Mouse (Mus musculus): ENCODE measurements around the gene Ccdc146. TPM values are rescaled to one million over a fixed set of nuclear protein-coding genes. Genes with fewer than 3 reads are reported as not detected.

Ccdc146 gene
- total RNA-seq, 2 experiments from 2014 or later: not detected

GRCm38 (mm10) chr5:21391616-21392384, 32.7 kb downstream of the Ccdc146 start:
- no peak for ATAC-seq (replicated peaks; ENCODE audit: low FRiP score, poor library complexity, severe bottlenecking)

GRCm38 (mm10) chr5:21388855-21389254, 35.6 kb downstream of the Ccdc146 start:
- ATAC-seq (replicated peaks; ENCODE audit: low FRiP score, poor library complexity, severe bottlenecking): no peak

GRCm38 (mm10) chr5:21387340-21387739, 37.1 kb downstream of the Ccdc146 start:
- ATAC-seq (replicated peaks; ENCODE audit: low FRiP score, poor library complexity, severe bottlenecking): no peak

GRCm38 (mm10) chr5:21386432-21386831, 38.0 kb downstream of the Ccdc146 start:
- ATAC-seq (replicated peaks; ENCODE audit: low FRiP score, poor library complexity, severe bottlenecking): no peak

GRCm38 (mm10) chr5:21384976-21385375, 39.5 kb downstream of the Ccdc146 start:
- no peak for ATAC-seq (replicated peaks; ENCODE audit: low FRiP score, poor library complexity, severe bottlenecking)

GRCm38 (mm10) chr5:21384252-21384960, 40.1 kb downstream of the Ccdc146 start:
- no peak for ATAC-seq (replicated peaks; ENCODE audit: low FRiP score, poor library complexity, severe bottlenecking)

GRCm38 (mm10) chr5:21383392-21384251, 40.9 kb downstream of the Ccdc146 start:
- ATAC-seq (replicated peaks; ENCODE audit: low FRiP score, poor library complexity, severe bottlenecking): no peak

- no peak for ATAC-seq (replicated peaks; ENCODE audit: low FRiP score, poor library complexity, severe bottlenecking)
Measured at GRCm38 (mm10) chr5:21382678-21383077, 41.8 kb downstream of the Ccdc146 start.

GRCm38 (mm10) chr5:21381986-21382385, 42.5 kb downstream of the Ccdc146 start:
- no peak for ATAC-seq (replicated peaks; ENCODE audit: low FRiP score, poor library complexity, severe bottlenecking)

GRCm38 (mm10) chr5:21378397-21378796, 46.1 kb downstream of the Ccdc146 start:
- no peak for ATAC-seq (replicated peaks; ENCODE audit: low FRiP score, poor library complexity, severe bottlenecking)

- ATAC-seq (replicated peaks; ENCODE audit: low FRiP score, poor library complexity, severe bottlenecking): no peak
Measured at GRCm38 (mm10) chr5:21376935-21377334, 47.5 kb downstream of the Ccdc146 start.

- no peak for ATAC-seq (replicated peaks; ENCODE audit: low FRiP score, poor library complexity, severe bottlenecking)
Measured at GRCm38 (mm10) chr5:21373180-21373518, 51.3 kb downstream of the Ccdc146 start.

GRCm38 (mm10) chr5:21372493-21373179, 51.8 kb downstream of the Ccdc146 start, which contains the start of gene Fgl2:
TSS of gene Fgl2 (plus strand) at chr5:21372642.
- no peak for ATAC-seq (replicated peaks; ENCODE audit: low FRiP score, poor library complexity, severe bottlenecking)

GRCm38 (mm10) chr5:21371920-21372319, 52.6 kb downstream of the Ccdc146 start:
- ATAC-seq (replicated peaks; ENCODE audit: low FRiP score, poor library complexity, severe bottlenecking): no peak

- no peak for ATAC-seq (replicated peaks; ENCODE audit: low FRiP score, poor library complexity, severe bottlenecking)
Measured at GRCm38 (mm10) chr5:21370218-21370947, 54.1 kb downstream of the Ccdc146 start.

GRCm38 (mm10) chr5:21367514-21367913, 57.0 kb downstream of the Ccdc146 start:
- ATAC-seq (replicated peaks; ENCODE audit: low FRiP score, poor library complexity, severe bottlenecking): no peak

GRCm38 (mm10) chr5:21366338-21367053, 58.0 kb downstream of the Ccdc146 start:
- ATAC-seq (replicated peaks; ENCODE audit: low FRiP score, poor library complexity, severe bottlenecking): no peak

GRCm38 (mm10) chr5:21363343-21363742, 61.1 kb downstream of the Ccdc146 start:
- ATAC-seq (replicated peaks; ENCODE audit: low FRiP score, poor library complexity, severe bottlenecking): no peak

GRCm38 (mm10) chr5:21358648-21359047, 65.8 kb downstream of the Ccdc146 start:
- ATAC-seq (replicated peaks; ENCODE audit: low FRiP score, poor library complexity, severe bottlenecking): no peak
